Mouse (Mus musculus) NIH3T3 (cell line): Measurements from ENCODE around the gene Olfr822.
"Not testable (repeated sequence)": the region's sequence is repeated elsewhere in the genome, so short reads cannot be mapped to it uniquely, and the experiment has no call there.

Experiments
- DNase-seq: peaks from one replicate; pipeline ENCODE4 v3.0.0-alpha.2; 2012; ENCODE audit warnings: low read depth

Olfr822 gene

GRCm38 (mm10) chr10:130070910-130071309 is at the start of gene Olfr822:
Gene Olfr822 (plus strand): TSS chr10:130071210.
- no peak for DNase-seq

- no peak for DNase-seq
These were observed 41.0 kb upstream of the Olfr822 start, which contains the start of gene Olfr821 for GRCm38 (mm10) chr10:130030048-130030447. Gene Olfr821 (plus strand): TSS chr10:130030348.

DNA sequence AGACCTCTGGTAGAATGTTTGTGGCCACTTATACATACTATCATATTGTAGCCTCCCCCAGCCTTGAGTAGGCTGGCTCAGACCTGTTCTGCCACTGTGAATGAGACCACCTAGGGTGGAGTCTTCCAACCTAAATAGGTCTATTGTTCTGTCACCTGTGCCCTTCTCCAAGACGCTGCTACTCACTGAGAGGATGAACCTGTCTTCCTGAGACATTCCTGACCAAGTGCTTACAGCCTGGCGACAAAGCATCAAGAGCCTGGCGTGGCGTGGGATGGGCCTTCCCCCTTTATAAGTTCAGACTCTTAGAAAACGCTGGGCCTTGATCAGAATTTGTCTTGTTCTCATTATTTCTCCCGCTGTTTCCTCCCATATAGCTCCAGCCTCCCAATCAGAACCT is 33.9 kb upstream of the Olfr822 start:
- DNase-seq, result no peak

DNA sequence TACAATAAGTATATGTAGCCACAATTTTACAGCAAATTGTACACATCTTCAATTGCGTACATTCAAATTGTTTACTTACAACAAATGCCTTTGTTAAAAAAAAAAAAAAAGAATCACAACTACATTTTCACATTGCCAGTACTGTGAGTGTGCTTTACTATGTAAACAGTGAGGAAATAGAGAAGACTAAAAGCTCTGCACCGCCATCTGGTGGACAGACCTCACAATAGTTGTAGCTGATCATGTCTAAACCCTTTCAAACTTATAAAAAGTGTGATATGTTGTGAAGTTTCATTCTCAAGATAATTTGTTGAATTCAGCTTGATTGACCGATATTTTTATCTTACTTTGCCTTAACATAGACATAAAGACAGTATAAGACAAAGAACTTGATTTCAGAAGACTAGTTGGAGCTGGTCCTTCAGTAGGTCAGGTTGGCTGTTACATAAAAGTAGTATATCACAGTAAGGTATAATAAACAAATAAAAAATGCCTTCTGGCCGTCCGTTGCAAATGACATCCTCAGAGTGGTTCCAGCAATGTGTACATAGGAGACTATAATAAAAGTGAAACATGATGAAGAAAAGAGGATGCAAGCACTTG is 21.9 kb downstream of the Olfr822 start:
- DNase-seq, result peak; percentile 80

DNA sequence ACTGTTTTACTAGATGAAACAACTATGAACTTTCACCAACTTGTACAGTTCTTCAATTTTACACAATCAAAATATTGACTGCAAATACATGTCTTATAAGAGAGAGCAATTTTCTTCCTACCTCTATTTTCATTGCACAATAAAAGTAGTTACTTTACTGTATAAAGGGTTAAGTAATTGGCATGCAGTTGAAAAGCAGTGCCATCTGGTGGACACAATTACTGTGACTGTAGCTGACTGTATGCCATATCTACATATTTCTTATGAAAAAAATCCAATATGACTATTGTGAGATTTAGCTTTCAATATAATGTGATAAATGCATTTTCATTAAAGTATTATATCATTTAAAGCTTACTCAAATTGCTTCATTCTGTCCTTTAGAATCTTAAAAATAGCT is 25.1 kb downstream of the Olfr822 start:
- peak; percentile 25 for DNase-seq

DNA sequence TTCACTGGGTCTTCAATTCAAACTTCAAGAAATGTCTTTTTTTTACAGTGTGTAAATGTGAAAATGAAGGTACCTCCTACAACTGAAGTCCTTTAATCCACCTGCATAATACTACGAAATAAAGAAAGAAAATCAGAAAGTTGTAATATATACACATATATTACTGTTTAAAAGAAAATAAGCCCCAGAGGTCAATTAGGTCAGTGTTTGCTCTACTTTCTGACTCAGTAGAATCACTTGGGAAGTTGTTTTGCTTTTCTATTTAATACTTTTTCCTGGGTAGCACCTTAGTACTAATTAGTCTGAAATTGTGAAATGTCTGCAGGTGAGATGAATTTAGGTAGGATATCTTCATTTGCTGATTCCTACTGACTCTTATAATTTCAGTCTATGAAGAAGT is 44.3 kb downstream of the Olfr822 start, which contains the start of gene Olfr823:
Gene Olfr823 (minus strand): TSS at position 101 of the 400 bp plus-strand sequence.
- DNase-seq, result not testable (repeated sequence)

DNA sequence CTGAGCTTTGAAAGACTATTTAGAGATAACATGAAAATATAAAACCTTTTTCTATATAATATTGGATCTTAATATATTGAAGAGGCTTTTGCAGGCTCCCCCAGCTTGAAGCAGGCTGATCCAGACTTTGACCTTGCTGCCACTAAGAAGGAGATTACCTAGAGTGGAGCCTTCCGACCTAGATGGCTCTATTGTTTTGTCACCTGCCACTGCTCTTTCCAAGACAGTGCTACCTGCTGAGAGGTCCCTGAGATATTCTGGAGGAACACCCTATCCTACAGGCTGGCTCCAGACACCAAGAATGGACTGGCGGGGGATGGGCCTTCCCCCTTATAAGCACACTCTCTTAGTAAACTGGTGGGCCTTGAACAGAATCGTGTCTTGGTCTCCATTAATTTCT is 45.0 kb downstream of the Olfr822 start:
- not testable (repeated sequence) for DNase-seq
